Mouse (Mus musculus) G1E (cell line): Measurements from ENCODE around the gene Gstm3. TPM values are rescaled to one million over a fixed set of nuclear protein-coding genes. Genes with fewer than 3 reads are reported as not detected.
"Not testable (repeated sequence)": the region's sequence is repeated elsewhere in the genome, so short reads cannot be mapped to it uniquely, and the experiment has no call there.

ENCODE experiments used
- ATAC-seq: 2 replicates; pipeline ENCODE4 v1.8.0; 2016; ENCODE audit warnings: mild to moderate bottlenecking; ENCODE audit not compliant: insufficient number of reproducible peaks, poor library complexity, low FRiP score, severe bottlenecking; ENCODE audit errors: extremely low read depth
- DNase-seq: peaks from one replicate; pipeline ENCODE4 v3.0.0; 2012; ENCODE audit warnings: low spot score
- H3K27me3 ChIP-seq: 2 replicates; pipeline ENCODE4 v1.6.1; 2012; ENCODE audit warnings: mild to moderate bottlenecking, low read length, inconsistent platforms; ENCODE audit not compliant: insufficient read depth
- H3K36me3 ChIP-seq: replicated peaks from 2 replicates; pipeline ENCODE3; 2012; ENCODE audit warnings: mild to moderate bottlenecking, inconsistent platforms
- H3K4me1 ChIP-seq: 2 replicates; pipeline ENCODE4 v1.6.1; 2012; ENCODE audit warnings: low read depth, low read length, inconsistent platforms, mixed read lengths; ENCODE audit not compliant: insufficient read depth
- H3K4me3 ChIP-seq: 2 replicates; pipeline ENCODE4 v1.5.1; 2012; ENCODE audit warnings: low read depth, mild to moderate bottlenecking, inconsistent platforms, low read length, moderate library complexity, mixed read lengths
- H3K9me3 ChIP-seq: replicated peaks from 2 replicates; pipeline ENCODE4 v1.6.1; 2012; ENCODE audit warnings: inconsistent platforms
- CTCF ChIP-seq: IDR thresholded peaks from 2 replicates; pipeline ENCODE4 v1.5.1; 2012; ENCODE audit warnings: low read depth, low read length, inconsistent platforms, mixed read lengths
- GATA1 ChIP-seq: IDR thresholded peaks from 2 replicates; pipeline ENCODE4 v1.6.1; 2012; ENCODE audit warnings: borderline replicate concordance, low read length, inconsistent platforms, mixed read lengths
- GATA2 ChIP-seq: IDR thresholded peaks from 2 replicates; pipeline ENCODE4 v1.6.1; 2012; ENCODE audit warnings: low read depth, low read length, inconsistent platforms, borderline replicate concordance
- POLR2AphosphoS5 ChIP-seq: IDR thresholded peaks from 2 replicates; pipeline ENCODE4 v1.6.1; 2012; ENCODE audit warnings: low read depth, low read length, inconsistent platforms; ENCODE audit not compliant: insufficient replicate concordance
- TAL1 ChIP-seq: conservative IDR thresholded peaks from 2 replicates; pipeline ENCODE4 v1.6.1; 2012; ENCODE audit warnings: low read depth, low read length, inconsistent platforms, mixed read lengths
- polyA plus RNA-seq: library from polyadenylated mRNA; stranded (reverse); fragments of >175 nt; gene quantifications from 2 replicates; pipeline ENCODE4 v1.2.3, GENCODE M21; 2012
- total RNA-seq, 2 experiments: library from RNA; stranded (forward) in 1 of 2; stranded (reverse) in 1 of 2; fragments of 200-1000 nt in 1 of 2; fragments of >200 nt in 1 of 2; fragmentation: Nextera tagmentation in 1 of 2; gene quantifications; 2 replicates each; pipeline ENCODE4 v1.2.3; 2014 to 2017

Gstm3 gene
- total and polyA plus RNA-seq, 3 experiments: not detected

DNA sequence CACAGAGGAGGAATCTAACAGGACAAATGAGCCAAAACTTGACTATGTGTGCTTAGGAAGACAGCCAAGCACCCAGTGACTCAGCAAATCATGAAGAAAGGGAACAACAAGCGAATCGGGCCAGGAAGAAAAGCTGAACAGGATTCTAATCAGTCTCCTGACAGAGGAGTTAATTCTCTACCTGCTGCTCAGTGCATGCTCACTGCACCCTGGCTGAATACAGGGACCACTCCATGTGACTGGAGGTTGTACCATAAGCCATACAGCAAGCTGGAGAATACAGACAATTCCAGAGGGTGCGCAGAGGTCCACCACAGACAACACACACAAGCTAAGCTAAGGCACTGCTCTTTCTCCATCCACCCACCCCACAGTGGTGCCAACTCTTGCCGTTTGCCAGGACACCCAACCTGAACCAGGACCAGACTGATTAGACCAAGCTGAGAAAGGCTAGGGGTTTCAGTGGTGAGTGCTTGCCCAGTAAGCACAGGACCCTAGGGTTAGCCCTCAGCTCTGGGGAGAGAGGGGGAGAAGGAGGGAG lies 44.3 kb upstream of the Gstm3 start:
- no peak for DNase-seq
- H3K4me3 ChIP-seq: no peak overlapping the region
- no peak for TF ChIP-seq CTCF
- no peak for TF ChIP-seq GATA1
- no peak for TF ChIP-seq POLR2AphosphoS5
- TF ChIP-seq GATA2: no peak
- TF ChIP-seq TAL1: no peak
- no peak for ATAC-seq
- H3K27me3 ChIP-seq: peaks cover 36% of the 10 kb centered on the region
- H3K36me3 ChIP-seq: no peaks in the 10 kb centered on the region
- H3K4me1 ChIP-seq: peaks cover 11% of the 10 kb centered on the region
- no peaks in the 10 kb centered on the region for H3K9me3 ChIP-seq

DNA sequence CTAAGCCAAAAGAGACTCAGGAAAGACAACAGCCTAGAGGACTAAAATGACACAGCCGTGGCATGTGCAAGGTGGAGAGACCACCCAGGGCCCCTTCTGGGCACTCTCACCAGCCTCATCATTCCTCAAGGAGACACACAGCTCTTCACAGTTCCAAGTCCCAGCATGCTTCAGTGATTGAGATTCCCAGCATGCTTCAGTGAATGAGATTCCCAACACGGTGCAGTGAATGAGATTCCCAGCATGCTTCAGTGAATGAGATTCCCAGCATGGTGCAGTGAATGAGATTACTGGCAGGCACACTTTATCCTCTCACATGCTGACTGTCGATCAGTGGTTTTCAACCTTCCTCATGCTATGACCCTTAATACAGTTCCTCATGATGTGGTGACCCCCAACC lies 42.5 kb upstream of the Gstm3 start:
- Histone ChIP-seq H3K27me3 (peaks cover 23% of the 10 kb centered on the region), H3K4me1 (peaks cover 8% of the 10 kb centered on the region), H3K9me3 (no peaks in the 10 kb centered on the region), H3K36me3 (no peaks in the 10 kb centered on the region), H3K4me3 (no peak overlapping the region)
- ATAC-seq (no peak), DNase-seq (no peak)
- TF ChIP-seq GATA2: no peak
- TF ChIP-seq GATA1: no peak
- TF ChIP-seq POLR2AphosphoS5: no peak
- TF ChIP-seq CTCF: no peak
- no peak for TF ChIP-seq TAL1

DNA sequence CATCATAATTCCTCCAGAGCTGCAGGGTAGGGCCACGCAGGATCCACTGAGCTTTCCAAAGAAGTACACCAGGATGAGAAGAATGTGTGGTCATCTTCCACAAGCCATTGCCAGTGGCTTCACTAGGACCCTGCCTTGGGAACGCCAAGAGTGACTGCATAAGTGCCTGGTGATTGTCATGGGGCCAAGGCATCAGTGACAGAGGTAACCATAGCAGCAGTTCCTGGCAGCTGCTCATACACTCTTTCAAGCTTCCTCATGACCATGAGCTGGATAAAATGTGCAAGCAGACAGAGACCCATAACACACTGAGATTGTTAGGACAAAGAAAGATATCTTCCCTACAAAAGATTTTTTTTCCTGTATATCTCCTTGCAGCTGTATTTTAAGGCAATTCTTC lies 41.2 kb upstream of the Gstm3 start:
- H3K27me3 ChIP-seq: peaks cover 18% of the 10 kb centered on the region
- TF ChIP-seq GATA1: no peak
- TF ChIP-seq GATA2: no peak
- no peak for TF ChIP-seq POLR2AphosphoS5
- no peak for TF ChIP-seq CTCF
- TF ChIP-seq TAL1: no peak
- no peak for DNase-seq
- peaks cover 8% of the 10 kb centered on the region for H3K4me1 ChIP-seq
- no peak for ATAC-seq
- no peak overlapping the region for H3K4me3 ChIP-seq
- H3K36me3 ChIP-seq: no peaks in the 10 kb centered on the region
- no peaks in the 10 kb centered on the region for H3K9me3 ChIP-seq

- ATAC-seq (no peak), DNase-seq (no peak)
- Histone ChIP-seq H3K9me3 (no peaks in the 10 kb centered on the region), H3K4me3 (no peak overlapping the region), H3K36me3 (no peaks in the 10 kb centered on the region), H3K27me3 (peaks cover 12% of the 10 kb centered on the region), H3K4me1 (no peaks in the 10 kb centered on the region)
- TF ChIP-seq GATA1 (no peak), TAL1 (no peak), GATA2 (no peak), CTCF (no peak), POLR2AphosphoS5 (no peak)
These were observed 32.9 kb upstream of the Gstm3 start for GRCm38 (mm10) chr3:108002021-108002420.

DNA sequence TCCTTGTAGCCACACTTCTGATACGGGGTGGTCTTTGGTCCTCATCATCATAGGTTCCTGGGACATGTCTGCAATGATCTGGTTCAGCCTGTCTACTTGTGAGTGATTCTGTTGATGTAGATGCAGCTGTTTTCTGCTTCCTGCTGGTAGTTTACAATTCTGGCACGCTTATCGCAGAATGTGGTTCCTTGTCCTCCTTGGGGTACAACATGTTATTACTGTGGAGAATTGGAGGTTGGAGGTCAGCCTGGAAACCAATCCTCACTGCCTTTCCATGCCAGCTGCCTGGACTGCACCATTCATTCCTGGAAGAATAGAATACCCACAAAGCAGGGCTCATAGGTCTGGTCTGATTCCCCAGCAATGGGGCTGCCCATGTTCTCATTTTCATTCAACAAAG lies 30.4 kb upstream of the Gstm3 start:
- peaks cover 4% of the 10 kb centered on the region for H3K9me3 ChIP-seq
- no peak overlapping the region for H3K4me3 ChIP-seq
- peaks cover 9% of the 10 kb centered on the region; the same call in 1 of the 2 replicates for H3K27me3 ChIP-seq
- H3K36me3 ChIP-seq: no peaks in the 10 kb centered on the region
- no peak for DNase-seq
- no peak for ATAC-seq
- H3K4me1 ChIP-seq: no peaks in the 10 kb centered on the region
- TF ChIP-seq TAL1: no peak
- TF ChIP-seq GATA2: no peak
- no peak for TF ChIP-seq GATA1
- no peak for TF ChIP-seq CTCF
- TF ChIP-seq POLR2AphosphoS5: no peak

DNA sequence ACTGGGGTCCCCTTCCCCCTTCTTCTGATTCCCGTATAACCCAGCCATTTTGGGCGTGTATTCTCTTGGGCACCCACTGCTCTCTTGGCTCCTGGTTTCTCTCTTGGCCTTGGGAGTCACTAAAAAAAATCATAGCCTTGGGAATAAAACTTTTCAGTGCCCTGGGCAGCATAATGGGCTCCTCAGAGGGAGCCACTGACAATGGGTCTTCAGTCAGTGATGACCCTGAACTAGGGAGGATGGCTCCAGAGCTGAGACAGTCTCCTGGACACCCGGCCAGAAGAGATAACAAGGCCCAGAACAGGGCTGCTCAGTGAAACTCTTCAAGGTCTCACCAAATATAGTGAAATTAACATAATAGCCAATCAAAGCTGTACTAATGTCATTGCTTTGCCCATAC lies 29.5 kb upstream of the Gstm3 start:
- H3K36me3 ChIP-seq: no peaks in the 10 kb centered on the region
- H3K4me1 ChIP-seq: no peaks in the 10 kb centered on the region
- TF ChIP-seq CTCF: no peak
- TF ChIP-seq GATA2: no peak
- TF ChIP-seq TAL1: no peak
- peaks cover 10% of the 10 kb centered on the region for H3K9me3 ChIP-seq
- no peak overlapping the region for H3K4me3 ChIP-seq
- no peak for ATAC-seq
- DNase-seq: no peak
- H3K27me3 ChIP-seq: peaks cover 7% of the 10 kb centered on the region; the same call in 1 of the 2 replicates

DNA sequence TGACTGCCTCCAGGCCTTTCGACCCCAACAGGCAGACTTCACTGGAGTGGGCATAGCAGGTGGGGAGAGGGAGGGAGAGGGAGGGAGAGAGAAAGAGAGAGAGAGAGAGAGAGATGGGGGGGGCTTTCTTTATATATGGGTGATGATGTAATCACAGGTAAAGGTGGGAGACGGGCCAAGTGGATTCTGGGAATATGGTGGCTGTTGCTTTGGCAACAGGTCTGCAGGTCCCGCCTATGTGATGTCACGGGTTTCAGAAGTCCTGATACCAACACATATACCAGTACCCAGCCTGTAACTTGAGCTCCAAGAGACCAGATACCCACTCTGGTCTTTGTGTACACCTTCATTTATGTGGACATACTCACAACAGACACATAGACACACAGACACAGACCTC lies 27.5 kb upstream of the Gstm3 start:
- H3K27me3 ChIP-seq: peaks cover 4% of the 10 kb centered on the region; the same call in 1 of the 2 replicates
- no peak for TF ChIP-seq GATA1
- no peak for TF ChIP-seq CTCF
- TF ChIP-seq GATA2: no peak
- TF ChIP-seq POLR2AphosphoS5: no peak
- TF ChIP-seq TAL1: no peak
- H3K4me1 ChIP-seq: no peaks in the 10 kb centered on the region
- no peak overlapping the region for H3K4me3 ChIP-seq
- peaks cover 10% of the 10 kb centered on the region for H3K9me3 ChIP-seq
- H3K36me3 ChIP-seq: no peaks in the 10 kb centered on the region
- no peak for ATAC-seq
- no peak for DNase-seq

DNA sequence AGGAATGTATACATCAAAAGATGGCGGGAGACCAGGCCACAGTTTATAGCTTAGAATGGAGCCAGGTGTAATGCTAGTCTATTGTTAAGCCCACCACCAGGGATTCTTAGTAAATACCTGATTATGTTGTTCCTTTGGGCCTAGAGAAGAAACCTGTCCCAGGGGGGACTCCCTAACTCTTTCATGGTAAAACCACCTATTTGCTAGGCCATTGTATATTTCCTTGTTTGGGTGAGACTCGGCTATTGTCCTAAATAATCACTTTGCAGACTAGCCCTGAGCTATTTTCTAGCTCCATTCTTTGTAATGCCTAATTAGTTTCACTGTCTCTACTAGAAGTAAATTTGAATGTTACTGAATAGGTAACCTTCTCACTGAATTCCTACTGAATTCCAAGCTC lies 26.9 kb upstream of the Gstm3 start:
- H3K9me3 ChIP-seq: not testable (repeated sequence)

More for the DNA sequence above, 26.9 kb upstream of the Gstm3 start:
- DNase-seq, H3K36me3 ChIP-seq, H3K27me3 ChIP-seq, ATAC-seq, H3K4me1 ChIP-seq, H3K4me3 ChIP-seq: not testable (repeated sequence)
